In genomic region chr11:44624564-44624963, GRCm38 (mm10) we compare ENCODE assay signal across 25 mouse cellular contexts. TPM values are rescaled to one million over a fixed set of nuclear protein-coding genes. Genes with fewer than 3 reads are reported as not detected.
A peak's percentile ranks its signal among the peaks of the same experiment; 100 is the strongest.
DNase-seq lines count a peak whose midpoint lies in the region; ATAC-seq and TF ChIP-seq lines count a peak whose summit lies in the region.
"Had no signal": no experiment of that assay in that cellular context is flagged by ENCODE, and none has a peak within 500 bp of the region (broad histone marks: within the 10 kb centered on the region; RNA-seq: fewer than 3 reads in every experiment).

No protein-coding gene starts in this region.

- H3K4me1 ChIP-seq in limb, embryonic 12.5 days (replicated peaks) = peaks cover 51% of the 10 kb centered on the region
- H3K4me1 ChIP-seq in limb, embryonic 10.5 days = peaks cover 28% of the 10 kb centered on the region
- no peaks in the 10 kb centered on the region for H3K4me1 ChIP-seq in hindbrain, postnatal 0 days (ENCODE audit: insufficient read depth, low read length)
- H3K4me1 ChIP-seq: liver, embryonic 13.5 days had no signal

- peaks cover 21% of the 10 kb centered on the region for H3K27me3 ChIP-seq in limb, embryonic 12.5 days
- H3K27me3 ChIP-seq in limb, embryonic 10.5 days (ENCODE audit: low read depth, poor library complexity, severe bottlenecking) = peaks cover 29% of the 10 kb centered on the region
- no peaks in the 10 kb centered on the region for H3K27me3 ChIP-seq in hindbrain, postnatal 0 days (ENCODE audit: insufficient read depth, low read length)
- H3K27me3 ChIP-seq in splenic B cell, adult 2 months (ENCODE audit: control insufficient read depth, insufficient read depth, low read length, poor library complexity, severe bottlenecking) = no peaks in the 10 kb centered on the region
- H3K27me3 ChIP-seq: Patski had no signal

- H3K27ac ChIP-seq in limb, embryonic 12.5 days = no peak overlapping the region
- no peak overlapping the region for H3K27ac ChIP-seq in limb, embryonic 10.5 days
- H3K27ac ChIP-seq in hindbrain, postnatal 0 days = no peak overlapping the region
- H3K27ac ChIP-seq: embryonic facial prominence, embryonic 15.5 days; liver, embryonic 13.5 days; lung, embryonic 15.5 days had no signal

- H3K9me3 ChIP-seq in limb, embryonic 12.5 days = no peaks in the 10 kb centered on the region
- no peaks in the 10 kb centered on the region for H3K9me3 ChIP-seq in limb, embryonic 10.5 days (replicated peaks)
- H3K9me3 ChIP-seq in hindbrain, postnatal 0 days (ENCODE audit: low read length) = no peaks in the 10 kb centered on the region
- H3K9me3 ChIP-seq: embryonic facial prominence, embryonic 15.5 days; liver, embryonic 13.5 days; lung, embryonic 15.5 days had no signal

- DNase-seq in limb, embryonic 10.5 days (ENCODE audit: low spot score) = no peak
- DNase-seq in spleen, postnatal 36 days (ENCODE audit: low spot score in 2 of 2) = peak; percentile 60 to 62
- no peak for DNase-seq in spleen, postnatal 4 days (ENCODE audit: low spot score in 2 of 2)
- DNase-seq in hindbrain, postnatal 0 days (ENCODE audit: low spot score) = no peak
- DNase-seq in splenic B cell, adult 2 months (ENCODE audit: low read depth, low spot score) = peak; percentile 95
- no peak for DNase-seq in thymus, postnatal 10 days (ENCODE audit: low spot score in 2 of 2)
- no peak for DNase-seq in adrenal gland, adult 2 months
- DNase-seq: adrenal gland, postnatal 10 days; cerebellum, adult 11 months; cerebellum, postnatal 10 days; forebrain, postnatal 0 days; heart, postnatal 14 days; kidney, adult 9 months; kidney, postnatal 25 days; left cerebral cortex, postnatal 4 days; liver, embryonic 13.5 days; lung, postnatal 4 days; right cerebral cortex, postnatal 25 days; thymus, postnatal 4 days had no signal

- no peak for TF ChIP-seq CTCF in hindbrain, postnatal 0 days (IDR thresholded peaks at IDR 0.05; ENCODE audit: low read depth)

- H3K4me3 ChIP-seq in limb, embryonic 12.5 days (replicated peaks) = no peak overlapping the region
- no peak overlapping the region for H3K4me3 ChIP-seq in limb, embryonic 10.5 days
- H3K4me3 ChIP-seq in hindbrain, postnatal 0 days (ENCODE audit: low read length) = no peak overlapping the region
- H3K4me3 ChIP-seq: embryonic facial prominence, embryonic 15.5 days; heart, embryonic 12.5 days; liver, embryonic 13.5 days; lung, embryonic 15.5 days had no signal

- H3K4me2 ChIP-seq in limb, embryonic 12.5 days = peak overlapping the region; percentile 0; the same call in 1 of the 2 replicates
- H3K4me2 ChIP-seq in hindbrain, postnatal 0 days (ENCODE audit: low read depth, low read length) = peak overlapping the region; percentile 40; the same call in 1 of the 2 replicates
- H3K4me2 ChIP-seq: embryonic facial prominence, embryonic 15.5 days; heart, embryonic 12.5 days; liver, embryonic 13.5 days; lung, embryonic 15.5 days had no signal

- WGBS in limb, embryonic 12.5 days = 72% methylated on average over 5 of the region's 5 CpGs
- WGBS in limb, embryonic 10.5 days = 80% methylated on average over 5 of the region's 5 CpGs
- WGBS in hindbrain, postnatal 0 days = 58% methylated on average over 5 of the region's 5 CpGs

- H3K9ac ChIP-seq in limb, embryonic 12.5 days (replicated peaks) = no peak overlapping the region
- no peak overlapping the region for H3K9ac ChIP-seq in hindbrain, postnatal 0 days (replicated peaks; ENCODE audit: low read length)
- H3K9ac ChIP-seq: embryonic facial prominence, embryonic 15.5 days; forebrain, postnatal 0 days; heart, embryonic 12.5 days; liver, embryonic 13.5 days; lung, embryonic 15.5 days had no signal

- ATAC-seq in limb, embryonic 12.5 days (ENCODE audit: insufficient number of reproducible peaks, insufficient read depth, low FRiP score, low TSS enrichment, low read depth) = no peak
- no peak for ATAC-seq in hindbrain, postnatal 0 days
- ATAC-seq: forebrain, postnatal 0 days; Patski had no signal

- H3K36me3 ChIP-seq in limb, embryonic 12.5 days = peaks cover 29% of the 10 kb centered on the region; the same call in 1 of the 2 replicates
- H3K36me3 ChIP-seq in limb, embryonic 10.5 days = no peaks in the 10 kb centered on the region
- H3K36me3 ChIP-seq in hindbrain, postnatal 0 days (ENCODE audit: insufficient read depth, low read length) = no peaks in the 10 kb centered on the region
- peaks cover 20% of the 10 kb centered on the region for H3K36me3 ChIP-seq in splenic B cell, adult 2 months (ENCODE audit: control insufficient read depth, insufficient read depth, low read length, poor library complexity, severe bottlenecking)
- H3K36me3 ChIP-seq: embryonic facial prominence, embryonic 15.5 days; liver, embryonic 13.5 days; lung, embryonic 15.5 days had no signal

RNA-seq across cellular contexts. Expression of gene Ebf1, which starts 7.4 kb away (rescaled TPM):
- 93.3 and 95.7 TPM in 2 replicates for polyA plus RNA-seq in limb, embryonic 12.5 days (2016; fragmentation: Nextera tagmentation; extraction: Ambion mirVana)
- 7.4 and 23.8 TPM in 2 replicates for polyA plus RNA-seq in limb, embryonic 10.5 days (2016; fragmentation: Nextera tagmentation; extraction: Ambion mirVana)
- total RNA-seq in hindbrain, postnatal 0 days (2014; rRNA removed) = 58.6 and 67.1 TPM in 2 replicates
- polyA plus RNA-seq in hindbrain, postnatal 0 days (2015; fragmentation: Nextera tagmentation; extraction: Ambion mirVana) = 71.7 and 77.7 TPM in 2 replicates
- total RNA-seq in adrenal gland, adult 2 months (2021) = 10 to 100 TPM; 25.3 to 37.0 TPM
- 13.8 and 16.9 TPM in 2 replicates for polyA plus RNA-seq in adrenal gland, adult 2 months (2012; rRNA removed)
- total RNA-seq: granulocyte monocyte progenitor cell, adult 5-6 weeks had no signal

Comparison
In these comparisons a context has a peak if more than half of its experiments do, and no peak if none do; other contexts are left out.
1. DNase-seq: peak in spleen, postnatal 36 days (2 of 2) and splenic B cell, adult 2 months (single experiment); none in limb, embryonic 10.5 days (single experiment), spleen, postnatal 4 days (0 of 2), hindbrain, postnatal 0 days (single experiment), thymus, postnatal 10 days (0 of 2) and adrenal gland, adult 2 months (single experiment).